Mouse (Mus musculus) neural tube, embryonic 14.5 days (tissue): Measurements from ENCODE around the gene Trim80. TPM values are rescaled to one million over a fixed set of nuclear protein-coding genes. Genes with fewer than 3 reads are reported as not detected.

Experiments
- ATAC-seq: fragments of 200-750 bp; cut with Nextera tagmentation; 2 replicates; pipeline ENCODE4 v1.8.0; 2017; ENCODE audit warnings: low read depth, mild to moderate bottlenecking, moderate TSS enrichment, moderate library complexity
- H3K27ac ChIP-seq: fragments of 300-500 bp; sonication (generic); 2 replicates; pipeline ENCODE4 v1.5.1; 2014; ENCODE audit warnings: low read depth, mild to moderate bottlenecking, control low read depth, low read length, moderate library complexity, mixed read lengths
- H3K27me3 ChIP-seq: fragments of 300-500 bp; sonication (generic); 2 replicates; pipeline ENCODE4 v1.6.1; 2014; ENCODE audit warnings: low read length; ENCODE audit not compliant: control insufficient read depth, insufficient read depth
- H3K36me3 ChIP-seq: fragments of 300-500 bp; sonication (generic); 2 replicates; pipeline ENCODE4 v1.6.1; 2014; ENCODE audit warnings: low read length, mixed read lengths; ENCODE audit not compliant: control insufficient read depth, insufficient read depth
- H3K4me1 ChIP-seq: fragments of 300-500 bp; sonication (generic); 2 replicates; pipeline ENCODE4 v1.6.1; 2014; ENCODE audit warnings: low read length; ENCODE audit not compliant: control insufficient read depth, insufficient read depth
- H3K4me2 ChIP-seq: fragments of 300-500 bp; sonication (generic); 2 replicates; pipeline ENCODE4 v1.6.1; 2014; ENCODE audit warnings: mild to moderate bottlenecking, low read depth, low read length, control low read depth
- H3K4me3 ChIP-seq: fragments of 300-500 bp; sonication (generic); 2 replicates; pipeline ENCODE4 v1.5.1; 2014; ENCODE audit warnings: low read depth, low read length, control low read depth, mixed read lengths
- H3K9ac ChIP-seq: fragments of 300-500 bp; sonication (generic); replicated peaks from 2 replicates; pipeline ENCODE4 v1.6.1; 2014; ENCODE audit warnings: low read depth, mild to moderate bottlenecking, control low read depth, low read length, mixed read lengths
- H3K9me3 ChIP-seq: fragments of 300-500 bp; sonication (generic); 2 replicates; pipeline ENCODE4 v1.6.1; 2016; ENCODE audit warnings: low read length; ENCODE audit not compliant: control insufficient read depth
- WGBS: fragments of 180-500 bp; shearing (Covaris S2); extraction: QIAGEN DNeasy Blood & Tissue Kit; methylation state at CpG from one replicate; pipeline ENCODE4 v1.1.7; 2014; 5-methylcytosine and 5-hydroxymethylcytosine counted together
- polyA plus RNA-seq: library from polyadenylated mRNA; unstranded; fragments of >200 nt; fragmentation: Nextera tagmentation; extraction: Ambion mirVana; gene quantifications from 2 replicates; pipeline ENCODE4 v1.2.1, GENCODE M21; 2014

Trim80 gene
- polyA plus RNA-seq, 1 experiment from 2014 or later = not detected

DNA sequence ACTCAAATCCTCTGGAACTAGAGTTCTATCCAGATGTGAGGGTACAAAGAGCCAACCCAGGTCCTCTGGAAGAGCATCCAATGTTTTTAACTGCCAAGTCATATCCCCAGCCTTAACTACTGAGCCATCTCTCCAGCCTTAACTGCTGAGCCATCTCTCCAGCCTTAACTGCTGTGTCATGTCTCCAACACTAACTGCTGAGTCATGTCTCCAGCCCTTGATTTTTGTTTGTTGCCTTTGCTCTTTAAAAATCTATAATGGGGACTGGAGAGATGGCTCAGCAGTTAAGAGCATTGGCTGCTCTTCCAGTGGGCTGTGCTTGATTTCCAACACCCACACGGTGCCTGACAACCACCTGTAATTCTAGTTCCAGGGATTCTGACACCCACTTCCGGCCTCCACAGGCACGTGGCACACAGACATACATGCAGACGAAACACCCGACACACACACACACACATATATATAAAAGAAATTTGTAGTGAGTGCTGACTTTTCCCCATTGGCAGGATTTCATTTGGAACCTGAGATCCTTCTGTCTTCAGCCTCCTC is 2.7 kb upstream of the Trim80 start:
- no peak for ATAC-seq
- 92% methylated on average over 5 of the region's 5 CpGs for WGBS
- no peak overlapping the region for H3K9ac ChIP-seq
- H3K27me3 ChIP-seq = no peaks in the 10 kb centered on the region
- no peaks in the 10 kb centered on the region for H3K9me3 ChIP-seq
- no peak overlapping the region for H3K4me2 ChIP-seq
- H3K4me3 ChIP-seq = no peak overlapping the region
- no peaks in the 10 kb centered on the region for H3K36me3 ChIP-seq
- H3K4me1 ChIP-seq = peaks cover 10% of the 10 kb centered on the region; the same call in 1 of the 2 replicates
- no peak overlapping the region for H3K27ac ChIP-seq

DNA sequence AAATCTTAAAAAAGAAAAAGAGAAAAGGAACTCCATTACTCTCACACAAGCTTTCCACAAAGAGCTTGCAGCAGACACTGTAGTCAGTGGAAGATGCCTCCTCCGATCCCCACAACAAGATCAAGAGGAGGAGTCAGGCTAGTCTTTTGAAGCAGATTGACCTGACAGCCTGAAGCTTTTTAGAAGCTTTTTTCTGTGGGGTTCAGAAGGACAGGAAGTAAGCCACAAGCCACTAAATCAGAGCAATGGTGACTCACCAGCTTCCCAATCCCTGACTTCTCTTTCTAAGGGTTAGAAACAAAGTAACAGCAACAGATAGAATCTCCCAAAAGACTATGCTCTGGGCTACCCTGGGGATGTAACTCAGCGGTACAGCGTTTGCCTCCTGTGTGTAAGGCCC is 1.0 kb upstream of the Trim80 start:
- Histone ChIP-seq H3K27ac (no peak overlapping the region), H3K4me3 (no peak overlapping the region), H3K27me3 (no peaks in the 10 kb centered on the region), H3K36me3 (no peaks in the 10 kb centered on the region), H3K9ac (no peak overlapping the region), H3K4me2 (no peak overlapping the region), H3K4me1 (peaks cover 10% of the 10 kb centered on the region; the same call in 1 of the 2 replicates), H3K9me3 (no peaks in the 10 kb centered on the region)
- ATAC-seq = no peak
- WGBS = 91% methylated on average over 3 of the region's 3 CpGs

DNA sequence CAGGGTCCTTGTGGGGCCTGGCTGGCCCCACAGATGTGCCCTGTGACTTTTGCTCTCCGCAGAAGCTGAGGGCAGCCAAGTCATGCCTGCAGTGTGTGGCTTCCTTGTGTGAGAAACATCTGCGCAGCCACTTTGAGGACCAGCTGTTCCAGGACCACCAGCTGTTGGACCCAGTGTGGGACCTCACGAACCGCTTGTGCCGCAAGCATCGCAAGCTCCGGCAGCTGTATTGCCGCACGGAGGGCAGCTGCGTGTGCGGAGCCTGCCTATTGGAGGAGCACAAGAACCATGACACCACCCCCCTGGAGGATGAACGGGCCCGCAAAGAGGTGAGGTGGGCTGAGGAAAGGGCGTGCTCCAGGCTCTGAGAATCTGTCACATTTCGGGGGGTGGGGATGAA is 1.1 kb downstream of the Trim80 start:
- Histone ChIP-seq H3K4me2 (no peak overlapping the region), H3K36me3 (no peaks in the 10 kb centered on the region), H3K27me3 (no peaks in the 10 kb centered on the region), H3K4me3 (no peak overlapping the region), H3K9me3 (no peaks in the 10 kb centered on the region), H3K4me1 (peaks cover under 1% of the 10 kb centered on the region; the same call in 1 of the 2 replicates), H3K27ac (no peak overlapping the region), H3K9ac (no peak overlapping the region)
- ATAC-seq = no peak
- 45% methylated on average over 15 of the region's 15 CpGs for WGBS

DNA sequence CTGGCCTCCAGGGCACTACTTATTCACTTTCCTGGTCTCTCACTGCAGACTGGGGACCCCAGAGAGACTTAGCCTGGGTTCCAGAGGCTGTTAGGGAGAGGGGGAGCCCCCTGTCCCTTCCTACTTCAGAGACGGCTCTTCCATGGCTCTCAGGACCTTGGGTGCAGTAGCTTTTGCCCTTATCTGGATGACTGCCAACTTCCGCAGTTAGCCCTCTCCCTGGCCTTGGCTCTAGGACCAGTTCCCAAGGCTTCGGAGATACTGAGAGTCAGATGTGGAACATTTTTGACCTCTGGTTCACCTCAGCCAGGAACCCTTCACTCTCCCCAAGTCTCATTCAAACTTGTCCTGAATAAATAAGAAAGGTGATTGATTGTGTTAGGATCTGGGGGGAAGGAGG is 6.6 kb downstream of the Trim80 start:
- ATAC-seq = no peak
- H3K27me3 ChIP-seq = no peaks in the 10 kb centered on the region
- H3K4me3 ChIP-seq = no peak overlapping the region
- no peaks in the 10 kb centered on the region for H3K36me3 ChIP-seq
- no peak overlapping the region for H3K27ac ChIP-seq
- no peaks in the 10 kb centered on the region for H3K9me3 ChIP-seq
- H3K9ac ChIP-seq = no peak overlapping the region
- H3K4me1 ChIP-seq = no peaks in the 10 kb centered on the region
- no peak overlapping the region for H3K4me2 ChIP-seq
- 71% methylated on average over 3 of the region's 3 CpGs for WGBS

DNA sequence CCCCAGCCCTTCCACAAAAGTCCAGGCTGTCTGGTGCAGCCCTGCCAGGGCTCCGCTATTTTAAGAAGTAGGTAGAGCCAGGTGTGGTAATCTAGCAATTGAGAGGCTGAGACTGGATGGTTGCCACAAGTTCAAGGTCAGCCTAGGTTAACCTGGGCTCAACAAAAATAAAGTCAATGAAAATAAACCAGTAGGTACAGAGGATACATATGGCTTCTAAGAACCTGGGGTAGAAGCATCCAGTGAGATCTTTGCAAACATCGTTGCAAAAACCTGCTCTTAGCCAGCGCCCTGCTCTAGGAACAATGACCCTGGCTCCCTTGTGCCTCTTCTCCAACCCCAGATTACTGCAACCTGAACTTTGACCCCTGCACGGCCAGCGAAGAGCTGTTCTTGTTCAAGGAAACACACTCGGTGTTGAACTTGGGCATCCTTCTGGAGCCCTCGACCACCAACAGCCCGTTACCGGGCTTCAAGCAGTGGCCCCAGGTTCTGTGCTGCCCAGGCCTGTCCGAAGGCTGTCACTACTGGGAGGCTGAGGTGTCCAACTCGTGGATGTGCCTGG is 7.1 kb downstream of the Trim80 start:
- H3K4me3 ChIP-seq = no peak overlapping the region
- H3K27ac ChIP-seq = no peak overlapping the region
- no peak overlapping the region for H3K4me2 ChIP-seq
- no peak for ATAC-seq
- no peaks in the 10 kb centered on the region for H3K4me1 ChIP-seq
- WGBS = 86% methylated on average over 11 of the region's 11 CpGs
- no peaks in the 10 kb centered on the region for H3K27me3 ChIP-seq
- H3K9me3 ChIP-seq = no peaks in the 10 kb centered on the region
- H3K36me3 ChIP-seq = no peaks in the 10 kb centered on the region
- H3K9ac ChIP-seq = no peak overlapping the region

DNA sequence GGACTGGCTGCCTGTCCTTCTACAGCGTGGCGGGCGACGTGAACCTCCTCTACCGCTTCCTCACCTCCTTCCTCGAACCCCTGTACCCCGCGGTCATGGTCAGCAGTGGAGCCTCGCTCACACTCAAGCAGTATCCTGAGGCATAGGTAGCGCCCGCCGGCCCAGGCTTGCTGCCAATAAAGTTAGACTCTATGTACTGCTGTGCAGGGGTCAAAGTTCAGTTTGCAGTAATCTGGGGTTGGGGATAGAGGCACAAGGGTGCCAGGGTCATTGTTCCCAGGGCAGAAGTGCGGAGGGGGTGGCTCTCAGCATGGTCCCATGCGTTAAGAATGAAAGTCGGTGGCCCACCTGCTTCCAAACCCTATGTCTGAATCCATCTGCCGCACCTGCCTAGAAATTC is 7.7 kb downstream of the Trim80 start:
- no peak overlapping the region for H3K4me3 ChIP-seq
- WGBS = 90% methylated on average over 16 of the region's 16 CpGs
- H3K36me3 ChIP-seq = no peaks in the 10 kb centered on the region
- ATAC-seq = no peak
- H3K27ac ChIP-seq = no peak overlapping the region
- no peaks in the 10 kb centered on the region for H3K4me1 ChIP-seq
- H3K9ac ChIP-seq = no peak overlapping the region
- H3K4me2 ChIP-seq = no peak overlapping the region
- no peaks in the 10 kb centered on the region for H3K9me3 ChIP-seq
- no peaks in the 10 kb centered on the region for H3K27me3 ChIP-seq

DNA sequence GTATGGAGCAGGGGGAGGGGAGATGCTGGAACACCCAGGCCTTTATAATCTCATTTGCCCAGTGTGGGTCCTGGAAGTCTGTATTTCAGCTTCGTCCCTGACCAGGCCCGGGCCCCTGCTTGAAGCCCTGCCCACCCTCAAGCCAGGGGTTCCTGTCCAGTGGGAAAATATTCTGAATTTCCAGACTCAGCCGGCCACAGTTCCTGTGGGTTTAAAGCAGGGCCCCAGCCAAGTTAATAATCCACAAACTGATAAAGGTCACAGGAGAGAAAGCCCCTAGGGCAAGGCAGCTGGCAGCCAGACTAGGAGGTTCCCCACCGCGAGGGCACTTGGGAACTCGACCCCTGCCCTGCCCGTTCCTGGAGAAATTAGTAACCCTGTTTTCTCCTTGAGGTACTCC is 8.7 kb downstream of the Trim80 start:
- Histone ChIP-seq H3K9me3 (no peaks in the 10 kb centered on the region), H3K27ac (no peak overlapping the region), H3K4me2 (no peak overlapping the region), H3K27me3 (no peaks in the 10 kb centered on the region), H3K9ac (no peak overlapping the region), H3K4me1 (no peaks in the 10 kb centered on the region), H3K36me3 (no peaks in the 10 kb centered on the region), H3K4me3 (no peak overlapping the region)
- no peak for ATAC-seq
- WGBS = 46% methylated on average over 7 of the region's 7 CpGs

DNA sequence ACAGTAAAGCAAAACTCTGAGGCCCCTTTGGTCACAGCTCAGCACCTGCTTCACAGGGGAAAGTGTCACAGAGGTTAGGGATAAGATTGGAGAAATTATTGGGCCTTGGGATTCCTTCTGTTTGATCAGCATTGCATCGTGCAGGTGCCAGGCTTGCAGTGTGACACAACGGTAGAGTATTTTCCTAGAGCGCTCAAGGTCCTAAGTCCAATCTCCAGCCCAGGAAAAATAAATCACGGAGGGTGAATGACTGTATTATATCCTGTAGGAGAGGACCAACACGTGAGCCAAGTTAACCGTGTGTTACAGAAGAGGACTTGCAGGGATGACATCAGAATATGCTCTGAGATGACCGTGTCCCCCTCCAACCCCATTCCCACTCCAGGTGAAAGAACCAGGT is 9.8 kb downstream of the Trim80 start:
- 90% methylated on average over 7 of the region's 7 CpGs for WGBS
- Histone ChIP-seq H3K4me1 (no peaks in the 10 kb centered on the region), H3K36me3 (no peaks in the 10 kb centered on the region), H3K9me3 (no peaks in the 10 kb centered on the region), H3K27me3 (no peaks in the 10 kb centered on the region), H3K27ac (no peak overlapping the region), H3K9ac (no peak overlapping the region), H3K4me3 (no peak overlapping the region), H3K4me2 (no peak overlapping the region)
- ATAC-seq = no peak

DNA sequence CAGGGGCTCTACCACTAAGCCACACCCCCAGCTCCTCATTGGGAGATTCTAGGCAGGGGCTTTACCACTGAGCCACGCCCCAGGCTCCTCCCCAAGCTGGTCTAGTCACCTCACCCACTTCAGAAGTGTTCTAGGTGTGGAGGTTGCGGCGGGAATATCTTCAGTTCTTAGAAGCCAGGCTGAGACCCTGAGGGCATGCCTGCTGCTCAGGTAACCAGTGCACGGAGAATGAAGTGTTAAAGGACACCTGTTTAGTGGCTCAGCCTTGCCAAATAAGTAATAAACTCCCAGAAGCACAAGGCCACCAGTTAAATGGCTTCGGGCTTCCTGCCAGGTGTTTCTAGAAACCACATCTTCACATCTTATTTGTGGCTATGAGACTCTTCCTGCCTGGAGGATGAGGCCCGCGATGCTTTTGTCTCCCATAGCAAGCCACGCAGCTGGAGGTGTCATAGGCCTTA is 11.5 kb downstream of the Trim80 start:
- Histone ChIP-seq H3K27me3 (no peaks in the 10 kb centered on the region), H3K4me1 (no peaks in the 10 kb centered on the region), H3K27ac (no peak overlapping the region), H3K9me3 (no peaks in the 10 kb centered on the region), H3K4me3 (no peak overlapping the region), H3K36me3 (no peaks in the 10 kb centered on the region), H3K4me2 (no peak overlapping the region), H3K9ac (no peak overlapping the region)
- 87% methylated on average over 8 of the region's 8 CpGs for WGBS
- no peak for ATAC-seq
